Mouse (Mus musculus) forebrain, embryonic 15.5 days (tissue): ENCODE measurements at regions not wholly inside any gene's neighbourhood (a gene's known extent, or its start where the extent isn't known, plus 50 kb on each side); places are given as distances from the start of the nearest gene placed in this dataset.

ENCODE experiments used
- ATAC-seq: fragments of 200-750 bp; cut with Nextera tagmentation; replicated peaks from 2 replicates; pipeline ENCODE4 v1.8.0; 2017; ENCODE audit warnings: mild to moderate bottlenecking, moderate TSS enrichment, moderate library complexity
- H3K27ac ChIP-seq: fragments of 300-500 bp; sonication (generic); replicated peaks from 2 replicates; pipeline ENCODE4 v1.5.1; 2015; ENCODE audit warnings: mild to moderate bottlenecking, inconsistent platforms
- H3K27me3 ChIP-seq: fragments of 300-500 bp; sonication (generic); 2 replicates; pipeline ENCODE4 v1.6.1; 2015; ENCODE audit warnings: inconsistent platforms
- H3K36me3 ChIP-seq: fragments of 300-500 bp; sonication (generic); 2 replicates; pipeline ENCODE4 v1.6.1; 2015; ENCODE audit warnings: mild to moderate bottlenecking, inconsistent platforms
- H3K4me1 ChIP-seq: fragments of 300-500 bp; sonication (generic); 2 replicates; pipeline ENCODE4 v1.6.1; 2015; ENCODE audit warnings: inconsistent platforms
- H3K4me2 ChIP-seq: fragments of 300-500 bp; sonication (generic); replicated peaks from 2 replicates; pipeline ENCODE4 v1.6.1; 2015; ENCODE audit warnings: mild to moderate bottlenecking, inconsistent platforms
- H3K4me3 ChIP-seq: fragments of 300-500 bp; sonication (generic); 2 replicates; pipeline ENCODE4 v1.5.1; 2015; ENCODE audit warnings: mild to moderate bottlenecking, inconsistent platforms
- H3K9ac ChIP-seq: fragments of 300-500 bp; sonication (generic); replicated peaks from 2 replicates; pipeline ENCODE4 v1.6.1; 2015; ENCODE audit warnings: mild to moderate bottlenecking, inconsistent platforms
- H3K9me3 ChIP-seq: fragments of 300-500 bp; sonication (generic); 2 replicates; pipeline ENCODE4 v1.6.1; 2016; ENCODE audit warnings: inconsistent platforms
- WGBS: fragments of 180-500 bp; shearing (Covaris S2); methylation state at CpG from one replicate; pipeline ENCODE4 v1.1.7; 2015; ENCODE audit warnings: mixed read lengths; 5-methylcytosine and 5-hydroxymethylcytosine counted together

DNA sequence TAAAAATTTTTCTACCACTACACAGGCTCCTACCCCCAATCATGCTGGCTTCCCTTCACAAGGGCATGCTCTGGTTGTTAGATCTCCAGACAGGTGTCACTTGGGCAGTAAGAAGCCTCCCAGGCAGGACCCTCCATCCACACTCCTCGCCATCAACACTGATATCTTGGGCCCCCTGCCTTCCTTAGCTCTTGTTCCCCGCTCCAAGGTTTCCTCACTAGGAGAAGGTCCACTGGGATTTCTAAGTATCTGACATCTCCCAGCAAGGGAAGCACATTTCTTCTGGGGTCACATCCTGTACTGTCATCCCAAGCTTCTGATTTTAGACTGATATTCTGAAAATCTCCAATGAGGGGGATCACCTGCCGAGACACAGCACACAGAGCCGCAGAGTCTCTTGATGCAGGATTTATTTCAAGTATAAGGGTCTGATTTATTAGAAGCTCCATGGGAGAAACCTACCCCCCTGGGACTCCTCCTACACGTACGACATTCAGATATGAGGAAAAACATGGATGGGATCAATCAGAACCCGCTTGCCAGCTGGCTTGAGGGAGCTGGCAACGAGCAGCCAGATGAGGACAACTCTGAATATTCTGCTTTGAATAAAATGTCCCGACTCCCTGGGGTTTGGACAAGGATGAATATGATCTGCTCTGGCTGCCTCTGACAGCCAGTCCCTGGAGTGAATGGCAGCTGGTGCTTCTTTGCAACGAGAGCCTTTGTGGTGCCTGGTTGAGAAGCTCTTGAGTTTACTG, 322.8 kb downstream of the Vps13c start:
- Histone ChIP-seq H3K27ac (no peak overlapping the region), H3K4me2 (no peak overlapping the region), H3K9ac (no peak overlapping the region), H3K4me1 (no peaks in the 10 kb centered on the region), H3K27me3 (no peaks in the 10 kb centered on the region), H3K4me3 (no peak overlapping the region), H3K9me3 (no peaks in the 10 kb centered on the region), H3K36me3 (no peaks in the 10 kb centered on the region)
- WGBS, result 78% methylated on average over 10 of the region's 10 CpGs
- no peak for ATAC-seq

DNA sequence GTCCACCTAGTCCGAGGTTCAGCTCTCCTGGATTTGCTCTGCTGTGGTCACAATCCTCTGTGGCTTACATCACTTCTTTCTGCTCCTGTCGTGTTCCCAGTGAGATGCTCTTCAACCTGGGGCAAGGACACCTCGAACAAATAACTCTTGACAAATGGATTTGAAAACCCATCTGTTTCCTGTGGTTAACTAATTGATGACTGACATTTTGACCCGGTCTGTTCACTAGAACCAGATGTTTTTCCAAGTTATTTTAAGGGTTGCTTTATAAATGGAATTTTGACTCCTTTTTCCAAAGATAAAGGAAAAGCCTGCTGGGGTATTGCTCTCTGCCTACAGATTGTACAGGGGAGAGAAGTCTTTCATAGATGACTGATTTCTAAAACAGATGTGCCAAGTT, 326.4 kb downstream of the Vps13c start:
- no peaks in the 10 kb centered on the region for H3K27me3 ChIP-seq
- no peaks in the 10 kb centered on the region for H3K4me1 ChIP-seq
- no peaks in the 10 kb centered on the region for H3K36me3 ChIP-seq
- H3K4me3 ChIP-seq, result no peak overlapping the region
- no peaks in the 10 kb centered on the region for H3K9me3 ChIP-seq
- no peak overlapping the region for H3K4me2 ChIP-seq
- H3K9ac ChIP-seq, result no peak overlapping the region
- no peak overlapping the region for H3K27ac ChIP-seq
- ATAC-seq, result no peak
- WGBS, result 65% methylated on average over 4 of the region's 4 CpGs

DNA sequence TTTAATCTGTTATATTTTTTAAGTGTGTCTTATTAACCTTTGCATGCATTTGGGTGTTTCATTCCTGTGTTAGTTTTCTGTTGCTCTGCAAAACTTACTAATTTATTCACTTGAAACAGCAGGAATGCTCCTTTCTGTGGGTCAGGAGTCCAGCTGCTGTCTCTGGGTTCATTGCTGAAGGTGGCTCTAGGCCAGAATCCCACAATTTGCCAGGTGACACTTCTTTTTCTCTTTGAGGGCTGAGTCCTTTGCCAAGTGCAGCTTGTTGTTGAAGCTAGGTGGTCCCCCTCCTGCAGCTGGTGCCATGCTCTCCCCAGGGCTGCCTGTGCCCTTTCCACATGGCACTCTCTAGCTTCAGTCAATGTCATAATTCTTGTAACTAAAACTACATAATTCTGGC, 348.7 kb downstream of the Vps13c start:
- no peak overlapping the region for H3K27ac ChIP-seq
- no peak for ATAC-seq
- H3K4me1 ChIP-seq, result no peaks in the 10 kb centered on the region
- no peaks in the 10 kb centered on the region for H3K27me3 ChIP-seq
- no peak overlapping the region for H3K4me3 ChIP-seq
- H3K4me2 ChIP-seq, result no peak overlapping the region
- no peaks in the 10 kb centered on the region for H3K9me3 ChIP-seq
- H3K36me3 ChIP-seq, result no peaks in the 10 kb centered on the region
- H3K9ac ChIP-seq, result no peak overlapping the region

DNA sequence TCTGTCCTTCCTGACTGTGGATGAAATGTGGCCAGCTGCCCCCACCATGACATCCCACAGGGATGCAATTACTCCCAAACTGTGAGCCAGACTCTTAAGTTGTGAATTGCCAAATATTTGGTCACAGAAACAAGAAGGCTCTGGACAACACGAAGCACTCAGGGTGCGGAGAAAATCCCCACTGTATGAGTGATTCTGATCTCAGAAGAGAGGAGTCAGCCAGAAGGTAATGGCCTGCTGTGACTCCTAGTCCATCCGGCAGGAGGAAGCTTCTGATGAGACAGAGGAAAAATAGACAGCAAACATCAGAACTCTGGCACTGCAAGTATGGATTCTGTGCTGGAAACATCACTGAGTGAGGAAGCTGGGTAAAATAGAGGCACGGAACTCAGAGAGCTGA, 359.6 kb downstream of the Vps13c start:
- Histone ChIP-seq H3K9ac (no peak overlapping the region), H3K9me3 (no peaks in the 10 kb centered on the region), H3K36me3 (no peaks in the 10 kb centered on the region), H3K4me2 (no peak overlapping the region), H3K4me1 (no peaks in the 10 kb centered on the region), H3K4me3 (no peak overlapping the region), H3K27ac (no peak overlapping the region), H3K27me3 (no peaks in the 10 kb centered on the region)
- ATAC-seq, result no peak
- WGBS, result 87% methylated on average over 4 of the region's 4 CpGs

DNA sequence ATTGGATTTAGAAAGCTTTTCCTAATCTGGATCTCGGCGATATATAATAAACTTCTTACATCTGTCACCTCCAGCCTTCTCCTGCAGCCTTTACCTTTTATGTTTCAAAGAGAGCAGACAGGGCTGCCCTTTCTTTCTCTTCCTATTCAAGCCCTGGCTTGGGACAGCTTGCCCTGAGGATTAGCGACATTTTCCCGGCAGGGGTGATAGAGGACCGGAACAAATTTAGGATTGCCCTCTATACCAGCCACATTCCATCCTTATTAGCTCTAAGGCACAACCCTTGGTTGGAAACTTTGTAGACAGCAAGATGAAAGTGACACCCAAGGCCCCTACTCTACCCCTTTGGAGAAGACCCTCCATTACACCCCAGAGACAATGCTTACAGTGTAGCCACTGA, 360.8 kb downstream of the Vps13c start:
- H3K4me3 ChIP-seq, result no peak overlapping the region
- no peak overlapping the region for H3K4me2 ChIP-seq
- H3K9me3 ChIP-seq, result no peaks in the 10 kb centered on the region
- no peak overlapping the region for H3K27ac ChIP-seq
- no peaks in the 10 kb centered on the region for H3K36me3 ChIP-seq
- no peaks in the 10 kb centered on the region for H3K4me1 ChIP-seq
- 7% methylated on average over 5 of the region's 5 CpGs for WGBS
- no peak overlapping the region for H3K9ac ChIP-seq
- no peaks in the 10 kb centered on the region for H3K27me3 ChIP-seq
- ATAC-seq, result no peak

DNA sequence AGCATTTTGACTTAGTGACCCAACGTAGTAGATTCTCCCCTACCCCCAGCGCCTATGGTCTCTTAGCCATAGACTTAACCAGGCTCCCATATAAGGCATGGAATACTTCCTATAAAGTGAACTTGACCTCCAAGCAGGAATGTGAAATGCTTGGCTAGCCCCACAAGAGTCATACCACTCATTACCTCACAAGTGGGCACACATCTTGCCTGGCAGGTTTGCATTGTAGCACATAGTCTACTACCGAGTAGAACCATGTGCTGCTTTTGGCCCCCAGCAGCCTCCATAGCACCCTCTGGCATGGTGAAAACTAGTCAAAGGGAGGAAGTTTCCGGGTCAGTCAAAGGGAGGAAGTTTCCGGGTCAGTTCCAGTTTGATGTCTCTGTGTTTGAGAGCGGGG, 385.5 kb downstream of the Vps13c start:
- H3K4me2 ChIP-seq, result no peak overlapping the region
- no peaks in the 10 kb centered on the region for H3K27me3 ChIP-seq
- no peak overlapping the region for H3K9ac ChIP-seq
- H3K4me3 ChIP-seq, result no peak overlapping the region
- no peaks in the 10 kb centered on the region for H3K36me3 ChIP-seq
- H3K27ac ChIP-seq, result no peak overlapping the region
- H3K4me1 ChIP-seq, result no peaks in the 10 kb centered on the region
- H3K9me3 ChIP-seq, result no peaks in the 10 kb centered on the region
- WGBS, result 93% methylated on average over 6 of the region's 6 CpGs
- no peak for ATAC-seq

DNA sequence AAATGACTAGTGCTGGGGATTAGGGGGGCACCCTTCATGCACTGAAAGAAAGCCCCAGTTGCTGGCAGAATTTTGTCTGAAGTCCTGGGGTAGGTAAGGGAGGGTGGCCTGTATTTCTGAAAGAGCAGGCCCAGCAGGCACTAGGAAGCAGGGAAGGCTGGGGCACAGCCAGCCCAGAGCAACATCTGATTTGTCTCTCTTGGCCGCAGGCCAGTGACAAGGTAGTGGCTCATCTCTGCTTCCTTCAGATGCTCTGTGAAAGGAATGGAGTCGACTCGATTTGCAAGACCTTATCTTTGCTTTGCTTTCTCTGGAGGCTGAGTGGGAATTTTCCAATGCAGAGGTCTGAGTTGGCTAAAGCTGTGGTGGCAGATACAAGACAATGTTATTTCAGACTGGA, 390.9 kb downstream of the Vps13c start:
- H3K9me3 ChIP-seq, result no peaks in the 10 kb centered on the region
- no peak overlapping the region for H3K27ac ChIP-seq
- 88% methylated on average over 3 of the region's 3 CpGs for WGBS
- no peaks in the 10 kb centered on the region for H3K27me3 ChIP-seq
- H3K36me3 ChIP-seq, result no peaks in the 10 kb centered on the region
- no peak overlapping the region for H3K4me3 ChIP-seq
- H3K9ac ChIP-seq, result no peak overlapping the region
- no peak overlapping the region for H3K4me2 ChIP-seq
- no peak for ATAC-seq
- H3K4me1 ChIP-seq, result no peaks in the 10 kb centered on the region; the same call in 1 of the 2 replicates

DNA sequence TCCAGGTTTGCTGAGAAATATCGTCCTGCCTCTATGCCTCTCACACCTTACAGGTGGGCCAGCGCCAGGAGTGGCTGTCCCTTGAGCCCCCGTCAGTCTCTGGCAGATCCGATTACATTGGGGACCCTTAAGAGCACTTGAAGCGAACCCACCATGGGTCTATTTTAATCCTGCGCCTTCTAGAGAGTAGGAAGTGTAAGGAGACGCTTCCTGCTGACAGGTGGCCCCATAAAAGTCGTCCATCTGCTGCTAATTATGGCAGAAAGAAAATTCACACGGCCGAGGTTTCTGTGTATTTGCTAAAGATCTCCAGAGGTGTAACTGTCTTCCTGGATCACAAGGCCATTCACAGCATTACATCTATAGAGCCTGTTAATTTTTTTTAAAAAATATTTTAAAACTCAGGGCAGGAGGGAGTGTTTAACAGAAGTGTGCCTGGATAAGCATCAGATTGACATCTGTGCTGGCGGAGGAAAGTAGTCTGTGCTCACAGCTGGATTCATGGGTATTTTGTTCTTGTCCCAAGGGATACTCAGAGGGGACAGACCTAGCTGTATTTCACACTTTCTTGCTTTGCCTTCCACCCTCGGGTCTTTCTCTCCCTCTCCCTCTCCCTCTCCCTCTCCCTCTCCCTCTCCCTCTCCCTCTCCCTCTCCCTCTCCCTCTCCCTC, 394.9 kb downstream of the Vps13c start:
- WGBS, result 46% methylated on average over 12 of the region's 12 CpGs
- no peak overlapping the region for H3K4me2 ChIP-seq
- no peaks in the 10 kb centered on the region for H3K27me3 ChIP-seq
- H3K27ac ChIP-seq, result no peak overlapping the region
- H3K36me3 ChIP-seq, result no peaks in the 10 kb centered on the region
- ATAC-seq, result no peak
- no peak overlapping the region for H3K9ac ChIP-seq
- H3K4me3 ChIP-seq, result no peak overlapping the region
- peaks cover 6% of the 10 kb centered on the region; the same call in 1 of the 2 replicates for H3K4me1 ChIP-seq
- no peaks in the 10 kb centered on the region for H3K9me3 ChIP-seq

DNA sequence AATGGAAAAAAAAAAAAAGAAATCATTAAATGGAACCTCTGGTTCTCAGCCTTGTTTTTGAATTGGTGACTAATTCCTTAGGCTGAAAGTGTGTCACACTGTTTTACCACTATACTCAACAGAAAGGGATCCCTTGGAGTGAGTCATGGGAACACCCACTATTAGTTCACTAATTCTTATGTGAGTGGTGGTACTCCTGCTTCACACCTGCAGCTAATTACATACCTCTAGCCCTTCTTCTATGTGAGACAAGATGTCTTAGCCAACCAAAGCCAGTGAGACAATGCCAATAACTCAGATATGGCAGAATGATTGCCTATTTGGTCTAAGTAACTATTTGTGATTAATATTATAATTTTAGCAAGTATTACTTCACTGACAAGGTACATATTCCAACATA, 398.9 kb downstream of the Vps13c start:
- H3K9ac ChIP-seq, result no peak overlapping the region
- no peak for ATAC-seq
- H3K36me3 ChIP-seq, result no peaks in the 10 kb centered on the region
- no peaks in the 10 kb centered on the region for H3K9me3 ChIP-seq
- H3K4me3 ChIP-seq, result no peak overlapping the region
- no peak overlapping the region for H3K4me2 ChIP-seq
- H3K27me3 ChIP-seq, result no peaks in the 10 kb centered on the region
- no peak overlapping the region for H3K27ac ChIP-seq
- peaks cover 6% of the 10 kb centered on the region; the same call in 1 of the 2 replicates for H3K4me1 ChIP-seq

DNA sequence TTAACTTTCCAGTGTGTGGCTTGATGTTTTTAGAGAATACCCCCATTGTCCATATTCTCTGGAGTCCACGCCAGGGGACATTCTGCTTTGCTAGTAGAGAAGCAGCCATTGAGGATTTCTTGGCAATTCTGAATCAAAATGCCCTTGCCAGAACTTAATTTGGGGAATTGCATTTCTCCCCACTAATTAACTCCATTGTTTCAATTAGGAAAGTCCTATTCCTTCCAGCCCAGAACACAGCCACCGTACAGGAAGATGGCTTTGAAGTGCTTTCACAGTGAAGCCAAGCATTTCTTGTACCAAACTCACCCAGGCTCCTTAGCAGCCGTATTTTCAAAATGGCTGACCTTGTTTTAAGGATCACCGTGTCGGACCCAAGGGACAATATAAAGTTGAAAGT, 399.4 kb downstream of the Vps13c start:
- Histone ChIP-seq H3K9ac (no peak overlapping the region), H3K27ac (no peak overlapping the region), H3K4me3 (no peak overlapping the region), H3K36me3 (no peaks in the 10 kb centered on the region), H3K27me3 (no peaks in the 10 kb centered on the region), H3K9me3 (no peaks in the 10 kb centered on the region), H3K4me1 (peaks cover 6% of the 10 kb centered on the region; the same call in 1 of the 2 replicates), H3K4me2 (no peak overlapping the region)
- no peak for ATAC-seq
- WGBS, result 61% methylated on average over 5 of the region's 5 CpGs

DNA sequence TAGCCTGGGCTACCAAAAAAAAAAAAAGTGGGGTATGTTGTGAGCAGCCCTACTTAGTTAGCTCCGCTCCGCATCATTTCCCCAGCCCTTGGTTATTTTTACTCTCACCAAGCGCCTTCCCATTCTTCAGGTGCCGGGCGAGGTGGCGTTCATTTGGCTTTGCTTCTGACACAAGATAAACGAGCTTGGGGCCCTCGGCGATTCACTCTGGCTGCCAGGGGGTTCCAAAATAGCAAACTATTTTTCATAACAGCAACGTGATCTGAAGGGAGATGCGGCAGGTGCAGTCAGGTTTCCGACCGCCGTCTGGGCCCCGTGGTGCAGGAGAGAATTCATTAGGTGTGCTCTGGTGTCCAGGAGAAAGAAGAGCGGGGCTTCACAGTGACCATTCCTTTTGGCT, 403.6 kb upstream of the Rora start:
- Histone ChIP-seq H3K4me1 (no peaks in the 10 kb centered on the region), H3K27me3 (no peaks in the 10 kb centered on the region), H3K9me3 (no peaks in the 10 kb centered on the region), H3K9ac (no peak overlapping the region), H3K36me3 (no peaks in the 10 kb centered on the region), H3K4me2 (no peak overlapping the region), H3K4me3 (no peak overlapping the region), H3K27ac (no peak overlapping the region)
- no peak for ATAC-seq
- WGBS, result 83% methylated on average over 16 of the region's 16 CpGs

DNA sequence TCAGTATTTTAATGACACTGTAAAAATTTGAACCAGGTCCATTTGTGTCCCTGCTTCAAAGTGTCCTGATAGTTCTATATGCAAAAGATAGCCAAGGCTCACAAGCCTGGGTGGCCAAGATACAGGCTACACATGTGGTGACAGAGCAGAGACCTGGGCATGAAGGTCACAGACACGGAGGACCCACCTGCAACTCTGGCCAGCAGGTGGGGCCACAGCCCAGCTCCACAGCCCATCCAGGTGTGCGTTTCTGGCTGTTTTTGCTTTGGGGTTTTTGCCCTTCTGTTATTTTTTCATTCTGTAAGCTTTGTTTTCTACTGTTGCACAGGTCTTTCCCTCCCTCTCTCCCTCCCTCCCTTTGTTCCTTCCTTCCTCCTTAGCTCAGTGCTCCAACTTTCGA, 399.4 kb upstream of the Rora start:
- H3K4me2 ChIP-seq, result no peak overlapping the region
- H3K27ac ChIP-seq, result no peak overlapping the region
- H3K4me3 ChIP-seq, result no peak overlapping the region
- H3K9ac ChIP-seq, result no peak overlapping the region
- WGBS, result 60% methylated on average over 3 of the region's 3 CpGs
- H3K4me1 ChIP-seq, result no peaks in the 10 kb centered on the region
- ATAC-seq, result no peak
- no peaks in the 10 kb centered on the region for H3K27me3 ChIP-seq
- no peaks in the 10 kb centered on the region for H3K36me3 ChIP-seq
- no peaks in the 10 kb centered on the region for H3K9me3 ChIP-seq

DNA sequence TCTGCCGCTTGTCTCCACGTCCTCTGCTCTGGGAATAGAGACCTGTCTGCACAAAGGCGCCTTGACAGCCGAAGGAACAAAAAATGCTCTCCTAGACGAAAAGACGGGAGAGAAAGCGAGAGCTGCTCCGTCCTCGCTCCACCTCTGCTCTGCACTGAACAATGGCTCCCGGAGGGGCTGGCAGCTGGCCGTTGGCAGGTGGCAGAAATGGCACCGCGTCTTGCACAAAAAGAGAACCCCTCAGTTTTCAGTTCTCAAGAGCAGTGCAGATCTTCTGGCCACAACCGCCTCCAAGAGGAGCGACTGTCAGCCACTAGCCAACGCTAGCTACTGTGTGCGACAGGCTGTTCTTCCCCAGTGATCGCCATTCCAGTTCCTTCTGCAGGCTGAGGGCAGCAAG, 385.0 kb upstream of the Rora start:
- no peak overlapping the region for H3K4me3 ChIP-seq
- no peak for ATAC-seq
- 52% methylated on average over 18 of the region's 18 CpGs for WGBS

More for the DNA sequence above, 385.0 kb upstream of the Rora start:
- Histone ChIP-seq H3K9ac (no peak overlapping the region), H3K9me3 (no peaks in the 10 kb centered on the region), H3K4me1 (no peaks in the 10 kb centered on the region), H3K4me2 (peak overlapping the region; percentile 23), H3K27me3 (no peaks in the 10 kb centered on the region), H3K36me3 (no peaks in the 10 kb centered on the region), H3K27ac (no peak overlapping the region)
